Mouse (Mus musculus) kidney, adult 2 months (tissue): Measurements from ENCODE around the gene Gja5.

Source experiments
- CTCF ChIP-seq: fragments of 200-500 bp; conservative IDR thresholded peaks from 2 replicates; pipeline ENCODE4 v1.5.1; 2011; ENCODE audit warnings: low read depth, mild to moderate bottlenecking, control low read depth, low read length, moderate library complexity, mixed read lengths; ENCODE audit not compliant: insufficient read depth, insufficient read length
- POLR2A ChIP-seq: fragments of 200-500 bp; IDR thresholded peaks from one replicate; pipeline ENCODE4 v1.6.1; 2011; ENCODE audit warnings: low read depth, low read length, control low read depth

- TF ChIP-seq CTCF (no peak), POLR2A (no peak)
Measured at GRCm38 (mm10) chr3:96882061-96882849, 22.2 kb upstream of the Gja5 start.
